Mouse (Mus musculus) heart, adult 18-20 months (tissue): ENCODE data around the gene Palm3. TPM values are rescaled to one million over a fixed set of nuclear protein-coding genes. Genes with fewer than 3 reads are reported as not detected.

Source experiments
- DNase-seq, 2 experiments: peaks; one replicate each; pipeline ENCODE4 v3.0.0; 2021 to 2022; ENCODE audit warnings: mixed read lengths in 1 of 2
- total RNA-seq, 2 experiments: library from RNA; stranded (reverse); gene quantifications; 2 replicates each; pipeline ENCODE4 v1.2.3; 2021

The Palm3 gene
- total RNA-seq, 2 experiments from 2014 or later = 0.30 to 0.33 TPM

DNA sequence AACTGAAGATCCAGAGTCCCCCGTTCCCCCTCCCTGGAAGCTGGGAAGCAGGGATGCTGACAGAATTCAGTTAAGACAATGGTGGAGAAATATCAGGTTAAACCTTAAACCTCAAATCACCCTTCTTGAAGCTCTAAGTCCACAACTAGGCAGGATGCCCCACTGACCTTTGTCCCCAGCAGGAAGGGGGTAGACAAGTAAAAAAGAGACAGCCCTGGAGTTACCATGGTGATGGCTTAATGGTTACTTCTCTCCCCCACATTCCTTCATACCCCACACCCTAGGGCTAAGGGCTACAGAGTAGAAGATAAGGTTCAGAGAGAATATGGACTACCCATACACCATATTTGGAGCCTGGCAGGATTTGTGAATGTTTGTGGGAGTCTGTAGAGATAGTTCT is 2.4 kb downstream of the Palm3 start:
- DNase-seq = no peak

DNA sequence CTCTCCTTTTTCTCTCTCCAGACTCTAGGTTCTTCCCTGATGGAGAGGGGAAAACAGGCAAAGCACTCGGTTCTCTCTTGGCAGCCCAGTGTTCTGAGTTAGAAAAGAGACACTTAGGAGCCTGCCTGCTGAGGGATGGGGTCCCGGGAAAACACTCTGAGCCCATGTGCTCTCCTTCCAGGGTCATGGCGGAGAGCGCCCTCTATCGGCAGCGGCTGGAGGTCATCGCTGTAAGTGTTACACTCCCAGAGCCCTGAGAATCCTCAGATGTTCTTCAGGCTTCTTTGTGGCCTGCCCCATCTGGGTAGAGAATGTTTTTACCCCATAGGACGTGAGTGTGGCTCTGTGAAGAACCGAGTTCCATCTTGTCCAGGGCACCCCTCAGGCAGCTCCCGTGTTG is 2.9 kb downstream of the Palm3 start:
- peak in 1 of 2 experiments; percentile 63 for DNase-seq

DNA sequence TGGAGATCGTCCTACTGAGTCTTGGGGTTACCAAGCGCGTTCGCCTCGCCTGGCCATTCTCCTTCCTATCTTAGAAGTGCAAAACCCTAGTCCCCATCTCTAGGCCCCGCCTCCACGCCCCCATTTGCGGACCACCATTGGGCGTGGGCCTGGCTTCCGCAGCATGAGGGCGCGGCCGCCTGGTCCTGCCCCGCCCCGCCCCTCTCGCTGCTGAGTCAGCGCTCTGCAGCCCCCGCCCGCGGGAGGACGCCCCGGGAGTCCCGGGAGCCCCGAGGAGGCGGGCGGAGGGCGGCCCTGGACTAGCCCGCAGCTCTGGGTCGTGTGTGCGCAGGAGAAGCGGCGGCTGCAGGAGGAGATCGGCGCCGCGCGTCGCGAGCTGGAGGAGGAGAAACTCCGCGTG is 4.6 kb downstream of the Palm3 start:
- peak in 1 of 2 experiments; percentile 35 for DNase-seq

DNA sequence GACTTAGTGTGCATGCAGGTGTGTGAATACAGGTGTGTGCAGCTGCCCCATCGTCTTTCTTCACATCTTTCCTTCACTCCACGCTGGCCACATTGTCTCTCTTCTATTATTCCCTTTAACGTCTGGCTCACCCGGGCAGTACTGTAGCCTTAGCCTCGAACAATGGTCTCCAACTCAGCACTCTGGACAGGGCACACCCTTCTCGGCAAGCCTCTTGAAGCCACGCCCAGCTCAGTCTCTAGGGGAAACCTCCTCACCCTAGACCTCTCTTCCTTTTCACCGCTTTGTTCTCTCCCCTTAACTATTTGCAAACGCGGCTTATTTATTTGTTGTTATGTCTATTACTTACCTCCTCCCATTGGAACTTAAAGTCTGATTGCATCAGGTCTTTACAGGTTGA is 6.2 kb downstream of the Palm3 start:
- DNase-seq = no peak

DNA sequence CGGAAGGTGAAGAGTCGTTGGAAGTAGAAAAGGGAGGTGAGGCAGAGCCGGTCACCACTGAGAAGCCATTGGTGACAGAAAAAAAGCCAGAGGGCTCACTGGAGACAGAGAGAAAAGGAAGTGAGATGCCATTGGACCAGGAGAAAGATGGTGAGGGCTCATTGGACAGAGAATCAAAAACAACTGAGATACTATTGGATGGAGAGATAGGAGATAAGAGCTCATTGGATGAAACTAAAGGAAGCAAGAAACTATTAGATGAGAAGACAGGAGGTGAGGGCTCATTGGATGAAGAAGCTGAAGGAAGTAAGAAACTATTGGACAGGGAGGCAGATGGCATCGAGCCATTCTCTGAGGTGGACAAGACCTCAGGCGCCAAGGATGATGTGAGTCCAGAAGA is 8.0 kb downstream of the Palm3 start:
- DNase-seq = no peak

DNA sequence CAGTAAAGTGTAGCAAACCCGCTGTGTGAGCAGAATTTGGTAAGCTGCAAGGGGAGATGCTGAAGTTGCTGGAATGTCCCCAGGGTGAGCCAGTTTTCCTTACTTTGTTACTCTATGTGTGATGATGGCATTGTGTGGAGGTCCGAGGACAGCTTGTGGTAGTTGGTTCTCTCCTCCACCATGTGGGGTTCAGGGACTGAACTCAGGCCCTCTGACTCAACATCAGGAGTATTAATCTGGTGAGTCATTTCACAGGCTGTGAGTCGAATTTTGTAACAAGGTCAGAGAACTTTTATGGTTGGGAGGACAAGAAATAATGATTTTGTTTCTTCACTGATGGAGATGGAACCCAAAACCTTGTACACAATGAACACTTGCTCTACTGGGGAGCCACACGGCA is 11.5 kb downstream of the Palm3 start:
- no peak for DNase-seq

DNA sequence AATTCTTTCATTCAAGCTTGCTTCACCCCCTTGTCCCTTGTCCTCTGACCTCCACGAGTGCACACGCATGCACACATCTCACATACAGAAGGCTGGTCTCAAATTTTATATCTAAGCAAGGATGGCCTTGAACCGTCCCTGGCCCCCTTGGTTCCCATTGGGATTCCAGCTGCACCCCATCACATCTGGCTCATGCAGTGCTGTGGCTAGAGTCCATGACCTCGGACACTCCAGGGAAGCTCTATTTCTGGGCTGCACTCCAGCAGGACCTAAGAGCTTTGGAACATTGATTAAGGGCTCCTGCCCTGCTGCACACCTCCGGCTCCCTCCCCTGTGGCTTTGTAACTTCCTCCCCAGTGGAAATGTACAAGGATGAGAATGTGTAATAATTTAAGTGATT is 16.7 kb downstream of the Palm3 start:
- peak; percentile 77 to 79 for DNase-seq

DNA sequence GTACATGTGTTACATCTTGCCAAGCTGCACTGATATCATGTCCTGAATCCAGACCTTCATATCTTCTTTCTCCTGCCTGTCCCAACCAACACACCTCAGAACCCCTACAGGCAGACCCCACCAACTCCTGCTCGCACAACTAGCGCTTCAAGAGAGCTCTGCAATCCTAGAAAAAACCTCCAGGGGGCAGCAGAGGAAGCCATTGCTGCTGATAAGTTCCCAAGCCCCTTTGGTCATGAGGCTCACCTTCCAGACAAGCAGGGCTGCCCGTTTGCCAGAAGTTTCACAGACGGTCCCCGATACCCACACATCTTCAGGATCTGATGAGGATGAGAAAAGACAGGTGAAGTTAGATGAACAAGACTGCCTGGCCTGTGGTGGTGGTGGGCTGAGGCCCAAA is 17.8 kb downstream of the Palm3 start:
- DNase-seq = peak; percentile 74 to 89

DNA sequence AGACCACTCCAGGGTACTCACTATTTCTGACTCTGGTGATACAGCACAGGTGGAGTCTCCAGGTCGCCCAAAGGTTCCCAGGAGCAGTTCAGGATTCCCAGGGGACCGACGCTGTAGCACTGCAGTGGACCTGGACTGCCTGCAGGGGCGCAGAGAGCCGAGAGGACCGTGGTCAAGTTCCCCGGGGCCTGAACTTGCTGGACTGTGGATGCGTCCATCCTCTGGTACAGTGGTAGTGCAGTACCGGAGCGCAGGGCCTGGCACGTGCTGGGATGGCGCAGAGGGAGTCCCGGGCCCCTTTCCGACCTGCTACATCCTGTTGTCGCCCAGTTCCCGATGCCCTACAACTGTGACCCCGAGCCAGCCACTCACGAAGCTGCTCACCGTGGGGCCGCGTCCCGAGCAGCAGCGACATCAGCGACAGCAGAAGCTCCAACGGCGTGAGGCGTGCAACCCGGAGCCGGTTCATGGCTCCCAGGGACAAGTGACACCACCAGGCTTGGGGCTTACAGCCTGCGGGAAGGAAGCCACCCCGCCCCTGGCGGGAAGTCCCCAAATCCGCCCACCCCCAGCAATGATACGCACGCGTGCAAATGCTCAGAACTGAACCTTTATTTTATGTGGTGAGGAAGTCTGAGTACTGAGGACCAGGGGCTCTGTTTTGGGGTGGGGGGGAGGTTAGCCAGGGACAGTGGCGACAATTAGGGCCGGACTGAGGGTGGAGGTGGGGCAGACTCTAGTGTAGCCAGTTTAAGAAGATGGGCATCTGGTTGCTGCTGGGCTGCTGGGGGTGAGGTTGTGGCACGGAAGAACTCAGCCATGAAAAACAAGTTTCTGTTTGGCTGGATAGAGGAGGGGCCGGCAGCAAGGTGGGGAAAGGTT is 21.0 kb downstream of the Palm3 start, which contains the start of gene Il27ra:
Gene Il27ra, minus strand, starts transcription at position 524 of the 882 bp plus-strand sequence.
- DNase-seq = peak; percentile 81 to 87

DNA sequence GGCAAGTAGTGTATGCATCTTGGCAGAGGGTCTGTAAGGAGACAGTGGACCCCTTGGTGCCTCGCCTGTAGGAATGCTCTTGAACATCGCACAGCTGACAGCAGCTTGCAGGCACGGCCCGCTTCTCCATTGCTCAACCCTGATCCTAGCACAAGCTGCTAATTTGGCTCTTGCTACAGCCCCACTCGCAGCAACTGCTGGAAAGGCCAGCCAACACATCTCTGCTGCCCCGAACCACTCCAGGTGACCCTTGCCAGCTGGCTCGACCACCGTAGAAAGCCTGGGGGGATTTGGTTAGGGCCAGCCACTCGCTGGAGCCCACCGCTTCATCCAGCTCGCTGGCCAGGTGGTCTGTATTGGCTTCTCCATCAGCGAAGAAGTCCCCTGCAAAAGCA is 21.7 kb downstream of the Palm3 start:
- peak; percentile 57 to 70 for DNase-seq

DNA sequence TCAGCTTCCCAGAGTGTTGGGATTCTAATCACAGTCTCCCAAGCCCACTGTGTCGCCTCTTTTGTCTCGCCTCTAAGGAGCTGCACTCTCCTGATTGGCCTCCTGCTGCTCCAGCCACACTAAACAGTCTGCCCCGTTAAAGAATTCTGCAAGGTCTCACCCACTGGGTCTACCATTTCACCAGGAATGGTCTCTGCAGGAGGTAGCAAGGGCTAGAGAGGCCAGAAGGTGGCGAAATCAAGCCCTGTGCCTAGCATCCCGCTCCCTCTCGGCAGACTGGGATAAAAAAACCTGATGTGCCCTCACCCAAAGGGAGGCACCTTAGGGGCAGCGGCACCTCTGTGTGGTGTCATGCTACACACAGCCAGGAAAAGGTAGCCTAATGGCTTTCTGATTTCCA is 22.8 kb downstream of the Palm3 start:
- no peak for DNase-seq

DNA sequence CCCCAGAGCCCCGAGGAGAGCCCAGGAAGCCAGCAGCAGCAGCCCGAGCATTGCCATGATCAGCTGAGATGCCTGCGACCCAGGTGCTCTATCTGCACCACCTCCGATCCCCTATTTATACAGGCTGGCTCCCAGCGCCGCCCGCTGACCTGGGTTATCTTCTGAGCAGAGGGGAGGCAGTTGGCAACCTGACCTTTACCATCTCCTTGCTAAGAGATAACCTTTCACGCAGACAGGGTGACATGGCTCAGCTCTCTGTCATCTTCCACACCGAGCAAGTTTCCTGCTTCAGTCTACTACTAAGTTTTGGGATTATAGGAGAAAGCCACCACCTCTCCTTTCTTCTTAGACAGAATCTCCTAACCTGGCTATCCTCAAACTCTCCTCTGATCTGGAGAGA is 23.6 kb downstream of the Palm3 start, which contains the start of gene Rln3:
Gene Rln3, minus strand, starts transcription at position 101 of the 400 bp plus-strand sequence.
- DNase-seq = no peak

DNA sequence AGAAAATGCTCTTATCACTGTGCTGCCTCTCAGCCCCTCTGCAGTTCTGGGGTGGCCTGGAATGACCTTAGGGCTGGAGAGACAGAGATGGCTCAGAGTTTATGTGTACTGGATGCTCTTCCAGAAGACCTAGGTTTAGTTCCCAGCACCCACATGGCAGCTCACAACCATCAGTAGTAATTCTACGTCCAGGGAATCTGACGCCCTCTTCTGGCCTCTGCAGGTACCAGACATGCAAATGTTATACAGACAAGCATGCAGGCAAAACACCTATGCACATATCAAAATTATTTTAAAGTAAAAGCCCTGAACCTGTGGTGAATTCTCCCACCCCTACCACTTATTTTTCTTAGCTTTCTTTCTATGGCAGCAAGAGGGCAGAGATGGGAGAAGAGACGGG is 25.2 kb downstream of the Palm3 start:
- DNase-seq = no peak

DNA sequence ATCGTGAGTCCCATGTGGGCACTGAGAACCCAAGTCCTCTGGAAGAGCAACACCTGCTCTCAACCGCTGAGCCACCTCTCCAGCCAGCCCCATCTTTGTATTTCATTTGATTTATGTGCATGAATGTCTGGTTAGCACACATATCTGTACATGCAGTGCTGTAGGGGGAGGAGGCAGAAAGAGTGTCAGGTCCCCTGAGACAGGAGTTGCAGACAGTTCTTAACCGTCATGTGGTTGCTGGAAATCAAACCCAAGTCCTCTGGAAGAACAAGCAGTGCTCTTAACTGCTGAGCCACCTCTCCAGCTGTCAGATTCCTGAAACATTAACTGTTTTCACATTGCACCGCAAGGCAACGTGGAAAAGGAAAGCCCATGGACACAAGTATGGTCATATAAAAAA is 26.9 kb downstream of the Palm3 start:
- peak; percentile 12 to 56 for DNase-seq

DNA sequence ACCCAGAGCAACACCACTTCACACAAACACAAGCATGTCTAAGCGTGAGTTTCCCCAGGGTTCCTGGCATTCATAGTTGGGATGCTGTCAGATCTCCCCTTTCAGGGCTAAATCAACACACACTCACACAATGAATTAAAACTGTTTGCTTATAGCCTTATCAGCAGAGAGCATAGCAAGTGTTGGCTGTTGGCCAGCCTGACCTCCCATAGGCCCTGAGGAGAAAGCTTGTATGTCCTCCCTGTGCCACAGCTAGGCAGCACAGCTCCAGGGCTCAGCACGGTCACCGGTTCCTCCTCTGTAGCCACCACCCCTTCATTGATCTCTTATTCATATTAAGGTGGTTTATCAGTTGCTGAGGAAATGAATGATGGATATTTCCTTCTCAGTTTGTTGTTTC is 31.5 kb downstream of the Palm3 start:
- no peak for DNase-seq

DNA sequence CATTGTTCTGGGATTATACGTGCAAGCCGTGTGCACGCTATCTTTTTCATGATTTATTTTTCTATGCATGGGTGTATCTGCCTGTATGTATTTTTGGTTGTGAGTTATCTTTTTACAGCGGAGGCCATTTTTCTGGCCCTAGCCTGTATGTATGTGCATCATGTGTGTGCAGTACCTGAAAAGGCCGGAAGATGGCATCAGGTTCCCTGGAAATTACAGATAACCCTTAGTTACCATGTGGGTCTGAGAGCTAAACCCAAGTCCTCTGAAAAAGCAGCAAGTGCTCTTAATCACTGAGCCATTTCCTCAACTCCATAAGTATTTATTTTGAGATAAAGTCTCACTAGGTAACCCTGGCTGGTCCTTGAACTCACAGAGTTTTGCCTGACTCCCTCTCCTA is 32.0 kb downstream of the Palm3 start:
- DNase-seq = no peak

DNA sequence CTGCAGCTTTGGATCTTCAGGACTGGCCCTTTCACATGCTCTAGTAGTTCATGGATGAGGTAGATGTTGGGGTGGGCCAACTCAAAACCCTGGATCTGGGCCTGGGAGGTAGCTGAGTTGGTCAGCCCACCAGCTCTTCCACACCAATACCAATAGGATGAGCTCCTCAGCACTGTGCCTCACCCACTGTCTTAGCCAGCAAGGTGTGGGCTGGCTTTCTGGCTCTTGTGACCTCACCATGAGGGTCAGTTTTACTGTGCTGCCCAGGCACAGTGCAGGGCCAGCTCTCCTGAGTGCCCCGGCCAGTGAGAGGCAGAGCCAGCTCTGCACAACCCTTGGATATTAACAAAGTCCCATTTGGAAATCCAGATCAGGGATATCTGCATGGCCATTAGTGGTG is 36.6 kb downstream of the Palm3 start:
- no peak for DNase-seq

DNA sequence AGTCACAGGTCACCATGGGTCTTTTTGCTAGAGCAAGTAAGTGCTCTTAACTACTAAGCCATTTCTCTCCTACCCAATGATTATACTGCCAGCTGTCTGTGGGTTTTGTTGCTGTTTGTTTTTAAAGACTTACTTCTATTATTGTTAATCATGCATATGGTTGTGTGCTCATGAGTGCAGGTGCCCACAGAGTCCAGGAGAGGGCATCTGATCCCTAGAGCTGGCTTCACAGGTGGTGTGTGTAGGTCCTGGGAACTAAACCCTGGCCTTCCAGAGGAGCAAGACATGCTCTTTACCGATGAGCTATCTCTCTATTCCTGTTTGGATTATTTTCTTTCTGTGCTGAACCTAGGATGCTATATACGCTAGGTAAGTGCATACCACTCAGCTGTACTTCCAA is 38.0 kb downstream of the Palm3 start:
- DNase-seq = no peak

DNA sequence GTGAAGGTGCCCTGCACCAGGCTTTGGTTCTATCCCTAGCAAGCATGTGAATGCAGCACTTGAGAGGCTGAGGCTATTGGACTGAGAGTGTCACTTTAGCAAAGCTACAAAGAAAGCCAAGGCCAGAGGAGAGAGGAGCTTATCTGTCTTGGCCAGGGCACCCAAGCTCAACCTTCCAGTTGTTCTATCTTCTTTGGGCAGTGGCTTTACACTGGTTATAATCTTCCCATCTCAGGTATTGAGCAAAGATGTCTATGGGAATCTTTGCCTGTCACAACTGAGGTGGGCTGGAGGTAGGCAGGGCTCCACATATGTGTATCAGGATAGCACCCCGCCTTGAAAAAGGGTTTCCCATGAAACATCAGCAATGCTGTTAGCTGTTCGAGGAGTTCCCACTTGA is 39.0 kb downstream of the Palm3 start:
- DNase-seq = no peak

DNA sequence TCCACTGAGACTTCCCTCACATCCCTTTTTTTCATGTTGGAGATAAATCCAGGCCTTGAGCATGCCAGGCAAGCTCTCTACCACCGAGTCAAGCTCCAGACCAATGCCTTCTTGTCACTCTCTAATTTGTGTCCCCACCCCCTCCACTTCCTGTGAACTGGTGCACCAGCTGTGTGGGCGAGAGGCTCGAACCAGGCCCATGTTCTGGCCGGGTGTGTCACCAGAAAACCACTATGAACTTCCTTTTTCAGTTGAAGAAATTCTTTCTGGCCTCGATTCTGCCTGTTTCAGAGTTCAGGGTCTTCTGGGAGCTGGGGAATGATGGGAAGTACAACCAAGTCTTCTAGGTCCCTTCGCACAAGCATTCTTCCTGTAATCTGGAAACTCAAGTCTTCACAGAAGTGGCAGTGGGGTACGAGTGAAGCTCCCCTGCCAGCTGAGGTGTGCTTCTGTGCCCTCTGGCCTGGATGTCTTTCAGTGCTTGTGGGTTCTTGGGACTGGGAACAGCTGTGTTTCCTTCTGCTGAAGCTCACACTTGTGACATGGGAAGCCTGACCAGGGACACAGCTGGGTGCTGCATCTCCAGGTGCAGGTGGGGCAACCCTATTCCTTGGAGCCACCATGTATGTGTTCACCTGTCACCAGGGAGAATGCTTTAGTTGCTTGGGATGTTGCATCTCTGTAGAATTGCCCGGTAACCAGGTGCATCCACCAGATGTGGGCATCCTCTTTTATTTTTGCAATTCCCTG is 42.8 kb downstream of the Palm3 start:
- DNase-seq = peak; percentile 37 to 71

DNA sequence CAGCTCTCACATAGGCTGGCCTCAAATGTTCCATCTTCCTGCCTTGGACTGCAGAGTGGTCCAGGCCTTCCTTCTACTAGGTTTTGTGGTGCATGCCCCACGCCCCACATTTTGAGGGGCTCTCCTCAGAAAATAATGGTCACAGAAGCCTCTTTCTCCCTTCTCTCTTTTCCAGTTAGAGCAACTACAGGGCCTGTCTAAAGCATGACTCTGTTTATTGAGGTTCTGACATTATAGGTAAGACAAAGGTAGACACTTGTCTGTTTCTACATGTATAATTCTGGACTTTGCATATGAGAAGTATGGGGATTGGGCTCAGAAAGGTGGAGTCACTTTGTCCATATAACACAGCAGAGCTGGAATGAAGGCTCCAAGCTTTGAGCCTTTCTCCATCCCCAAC is 43.8 kb downstream of the Palm3 start, which contains the start of gene Gm10643:
Gene Gm10643, minus strand, starts transcription at position 101 of the 400 bp plus-strand sequence.
- DNase-seq = no peak

DNA sequence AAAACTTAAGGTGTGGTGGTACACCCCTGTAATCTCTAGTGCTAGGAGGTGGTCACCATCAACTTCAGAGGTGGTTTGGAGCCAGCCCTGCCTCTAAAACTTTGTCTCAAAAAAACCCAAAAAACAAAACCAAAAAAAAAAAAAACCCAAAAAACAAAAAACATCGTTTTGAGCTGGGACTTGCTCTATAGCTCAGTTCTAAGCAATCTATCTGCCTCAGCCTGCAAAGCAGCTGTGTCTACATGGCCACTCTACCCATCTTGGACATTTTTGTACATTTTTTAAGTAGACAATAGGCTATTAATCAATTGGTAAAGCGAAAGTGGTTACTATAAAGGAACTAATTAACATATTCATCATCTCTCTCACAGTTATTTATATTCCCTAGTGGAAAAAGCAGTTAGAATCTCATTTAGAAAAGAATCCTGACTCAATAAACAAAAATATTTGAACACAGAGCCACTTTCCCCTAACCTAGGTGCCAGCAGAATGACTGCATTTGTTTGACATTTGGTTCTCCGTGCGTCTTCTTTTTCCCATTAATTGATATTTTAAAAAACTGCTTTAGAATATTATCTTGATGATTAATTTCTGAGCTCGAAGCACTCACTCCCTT is 44.3 kb downstream of the Palm3 start:
- DNase-seq = no peak
